Mouse (Mus musculus) retina, postnatal 1 day (tissue): ENCODE data around the gene Cbx1.
A peak's percentile ranks its signal among the peaks of the same experiment; 100 is the strongest.
"Not testable (repeated sequence)": the region's sequence is repeated elsewhere in the genome, so short reads cannot be mapped to it uniquely, and the experiment has no call there.

ENCODE experiments used
- DNase-seq: peaks from one replicate; pipeline ENCODE4 v3.0.0-alpha.2; 2012

Gene Cbx1

DNA sequence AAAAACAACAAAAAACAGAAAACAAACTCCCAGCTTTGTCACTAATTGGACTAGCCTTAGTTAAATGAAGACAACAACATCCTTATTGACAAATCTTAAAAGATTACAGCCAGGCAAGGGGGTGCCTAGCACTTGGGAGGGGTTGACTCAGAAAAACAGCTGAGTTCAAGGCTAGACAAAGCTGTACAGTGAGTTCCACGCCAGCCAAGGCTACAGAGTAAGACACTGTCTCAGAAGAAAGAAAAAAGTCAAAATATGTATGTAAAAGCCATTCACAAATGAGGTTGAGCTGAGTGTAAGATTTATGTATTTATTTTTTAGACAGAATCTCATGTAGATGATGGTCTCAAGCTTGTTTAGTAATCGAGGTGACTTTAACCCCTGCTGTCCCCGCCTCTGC is 51.0 kb downstream of the Cbx1 start:
- no peak for DNase-seq

DNA sequence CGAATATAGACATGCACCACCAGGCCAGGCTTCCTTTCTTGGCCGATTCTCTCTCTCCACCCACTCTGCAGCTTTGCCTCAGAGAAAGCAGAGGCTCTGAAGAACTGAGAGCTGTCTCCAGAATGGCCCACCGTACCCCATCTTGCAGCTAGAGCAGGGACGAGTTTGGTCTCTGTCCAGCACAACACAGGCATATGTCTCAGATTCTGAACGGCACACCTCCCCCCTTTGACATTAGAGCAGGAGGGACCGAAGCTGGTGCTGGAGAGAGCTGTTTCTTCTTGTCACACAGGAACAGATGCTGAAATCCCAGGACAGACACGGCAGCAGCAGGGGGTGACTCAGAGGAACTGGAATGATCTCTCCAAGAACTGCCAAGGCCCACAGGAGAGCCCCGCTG is 51.4 kb downstream of the Cbx1 start:
- DNase-seq = no peak

DNA sequence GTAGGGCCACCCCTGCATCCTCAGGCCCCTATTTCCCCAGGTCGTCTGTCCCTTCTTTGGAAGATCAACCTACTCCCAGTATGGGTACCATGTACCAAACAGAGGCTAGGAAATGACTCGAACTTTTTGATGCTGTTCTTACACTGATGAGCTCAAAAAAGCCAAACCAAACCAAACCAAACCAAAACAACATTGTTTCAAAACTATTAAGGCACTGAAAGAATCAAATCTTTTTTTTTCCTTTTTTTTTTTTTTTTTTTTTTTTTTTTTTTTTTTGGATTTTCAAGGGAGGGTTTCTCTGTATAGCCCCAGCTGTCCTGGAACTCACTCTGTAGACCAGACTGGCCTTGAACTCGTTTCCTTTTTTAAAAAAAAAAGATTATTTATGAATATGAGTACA is 54.7 kb downstream of the Cbx1 start:
- DNase-seq = no peak

DNA sequence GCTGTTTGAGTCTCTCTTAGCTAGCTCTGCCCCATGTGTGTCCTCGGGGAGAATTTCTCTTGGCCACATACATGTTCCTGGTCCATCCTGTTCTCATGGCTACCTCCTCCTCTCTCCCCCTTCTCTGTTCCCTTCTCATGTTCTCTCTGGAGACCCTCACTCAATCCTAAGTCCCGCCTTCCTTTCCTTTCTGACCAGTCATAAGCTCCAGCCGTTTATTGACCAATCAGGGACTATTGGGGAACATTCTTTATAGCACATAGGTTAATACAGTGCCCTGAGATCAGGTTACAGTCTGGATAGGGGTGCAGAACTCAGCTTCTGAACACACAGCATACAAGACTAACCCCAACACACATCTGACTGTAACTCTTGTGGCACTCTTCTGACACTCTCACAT is 58.3 kb downstream of the Cbx1 start:
- DNase-seq = no peak

DNA sequence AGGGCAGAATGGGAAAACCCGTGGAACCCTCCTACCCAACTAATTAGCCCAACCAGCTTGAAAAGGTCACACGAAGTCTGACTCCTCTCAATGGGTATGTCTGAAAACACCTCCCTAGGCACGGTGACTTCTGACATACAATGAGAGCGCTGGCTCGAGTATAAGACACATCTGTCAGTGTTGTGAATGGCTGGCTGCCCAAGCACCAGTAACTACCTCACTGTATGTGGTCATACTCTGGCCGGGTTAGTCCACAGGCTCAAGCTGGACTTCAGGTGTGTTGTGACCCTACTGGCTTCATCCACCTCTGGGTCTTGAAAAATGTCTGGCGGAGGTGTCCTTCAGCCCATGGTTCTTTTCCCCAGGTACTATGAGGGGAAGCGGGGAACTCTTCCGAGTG is 59.8 kb downstream of the Cbx1 start:
- DNase-seq = no peak

DNA sequence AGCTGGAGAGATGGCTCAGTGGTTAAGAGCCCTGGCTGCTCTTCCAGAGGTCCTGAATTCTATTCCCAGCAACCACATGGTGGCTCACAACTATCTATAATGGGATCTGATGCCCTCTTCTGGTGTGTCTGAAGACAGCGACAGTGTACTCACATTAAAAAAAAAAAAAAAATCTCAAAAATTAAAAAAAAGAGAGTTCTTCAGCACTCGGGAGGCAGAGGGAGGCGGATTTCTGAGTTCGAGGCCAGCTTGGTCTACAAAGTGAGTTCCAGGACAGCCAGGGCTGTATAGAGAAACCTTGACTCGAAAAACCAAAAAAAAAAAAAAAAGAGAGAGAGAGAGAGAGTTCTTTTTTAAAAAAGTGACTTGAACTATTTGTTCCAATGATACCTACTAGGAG is 60.2 kb downstream of the Cbx1 start:
- DNase-seq = not testable (repeated sequence)

DNA sequence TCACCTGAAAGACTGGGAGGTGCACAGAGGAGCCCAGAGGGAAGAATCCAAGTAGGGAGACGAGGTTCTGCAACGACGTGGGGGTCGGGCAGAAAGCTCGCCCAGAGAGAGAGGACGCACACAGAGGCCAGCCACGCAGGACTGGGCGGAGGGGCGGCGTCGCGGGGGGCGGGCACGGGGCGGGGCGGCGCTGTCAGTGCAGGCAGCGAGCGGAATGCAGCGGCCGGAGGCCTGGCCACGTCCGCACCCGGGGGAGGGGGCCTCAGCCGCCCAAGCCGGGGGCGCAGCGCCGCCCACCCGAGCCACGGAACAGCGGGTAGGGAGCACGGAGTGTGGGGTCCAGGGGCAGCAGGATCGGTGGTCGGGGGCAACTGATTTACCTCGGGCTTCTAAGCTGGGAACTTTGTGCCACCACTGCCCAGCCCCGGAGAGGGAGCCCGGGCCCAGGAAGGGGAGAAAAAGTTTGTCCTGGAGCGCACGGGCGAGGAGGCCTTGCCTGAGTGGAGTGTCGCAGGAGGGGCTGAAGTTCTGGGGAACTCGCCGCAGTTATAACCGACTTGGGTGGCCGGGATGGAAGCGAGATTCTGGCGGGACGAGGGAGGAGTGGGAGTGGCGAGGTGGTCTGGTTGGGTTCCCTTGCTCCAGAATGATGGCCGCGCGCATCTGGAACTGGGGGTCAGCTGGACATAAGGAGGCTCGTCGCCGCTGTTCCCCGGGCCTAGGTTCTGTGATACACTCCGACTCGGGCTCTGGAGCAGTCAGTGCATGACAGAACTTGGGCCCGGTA is 60.9 kb downstream of the Cbx1 start, which contains the start of gene Copz2:
TSS of gene Copz2 (plus strand) at position 190 of the 787 bp plus-strand sequence.
- DNase-seq = peak; percentile 59

DNA sequence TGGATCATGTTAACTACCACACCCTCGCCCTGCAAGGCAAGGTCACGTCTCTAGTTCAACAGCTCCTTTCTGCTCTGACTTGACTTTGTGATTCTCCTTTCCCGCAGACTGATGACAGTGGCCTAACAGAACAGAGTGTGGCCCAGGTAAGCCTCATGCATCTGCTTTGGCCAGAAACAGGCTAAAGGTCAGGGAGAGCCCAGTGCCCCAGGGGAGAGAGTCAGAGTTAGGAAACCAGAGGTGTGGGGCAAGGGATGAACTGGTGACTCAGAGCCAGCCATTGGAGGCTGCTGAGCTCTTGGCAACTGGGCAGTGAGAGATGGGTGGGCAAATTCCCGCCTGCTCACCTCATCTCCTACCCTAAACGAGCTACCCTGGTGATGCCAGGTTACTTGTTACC is 68.5 kb downstream of the Cbx1 start:
- DNase-seq = no peak
